Mouse (Mus musculus) heart, postnatal 25 days (tissue): ENCODE measurements at regions not wholly inside any gene's neighbourhood (a gene's known extent, or its start where the extent isn't known, plus 50 kb on each side); places are given as distances from the start of the nearest gene placed in this dataset.
"Not testable (repeated sequence)": the region's sequence is repeated elsewhere in the genome, so short reads cannot be mapped to it uniquely, and the experiment has no call there.

Source experiments
- DNase-seq: peaks from one replicate; pipeline ENCODE4 v3.0.0; 2022; ENCODE audit warnings: low spot score
- intact Hi-C: fragments of 180-260 bp; cut with DNase I; formaldehyde crosslinking; loops from one replicate; pipeline ENCODE4 v1.15.1; 2025

DNA sequence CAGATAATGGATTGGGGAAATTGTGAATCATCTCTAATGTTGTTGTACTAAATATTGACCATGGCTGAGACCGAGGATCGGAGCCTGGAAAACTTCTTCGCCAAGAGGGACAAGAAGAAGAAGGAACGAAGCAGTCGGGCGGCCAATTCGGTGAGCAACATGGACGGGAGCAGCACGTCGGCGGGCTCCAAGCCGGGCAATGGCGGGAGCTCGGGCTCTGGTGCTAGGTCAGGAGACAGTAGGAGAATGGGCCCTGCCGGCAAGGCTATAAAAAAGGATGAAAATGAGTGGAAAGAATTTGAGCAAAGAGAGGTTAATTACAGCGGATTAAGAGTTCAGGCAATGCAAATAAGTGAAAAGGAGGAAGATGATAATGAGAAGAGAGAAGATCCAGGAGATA, 55.0 kb upstream of the Zfp990 start:
- intact Hi-C loops, DNase-seq: not testable (repeated sequence)

DNA sequence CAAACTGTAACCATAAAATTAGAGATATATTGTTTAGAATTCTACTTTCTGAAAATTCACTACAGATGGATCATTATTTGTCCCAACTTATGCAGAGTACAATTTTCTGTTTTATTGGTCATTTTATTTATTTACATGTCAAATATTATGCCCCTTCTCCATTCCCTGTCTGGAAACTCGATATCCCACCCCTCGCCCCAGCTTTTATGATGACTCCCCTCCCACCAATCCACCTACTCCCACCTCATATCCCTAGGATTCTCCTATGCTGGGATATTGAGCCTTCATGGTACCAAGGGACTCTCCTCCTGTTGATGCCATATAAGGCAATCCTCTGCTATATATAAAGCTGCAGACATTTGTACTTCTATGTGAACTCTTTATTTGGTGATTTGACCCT, 62.0 kb upstream of the Zfp990 start:
- no peak for DNase-seq
- intact Hi-C loops, result loop anchor here (5.0 kb wide), 1 partner anchor 1969 kb away; no protein-coding TSS in a partner anchor

DNA sequence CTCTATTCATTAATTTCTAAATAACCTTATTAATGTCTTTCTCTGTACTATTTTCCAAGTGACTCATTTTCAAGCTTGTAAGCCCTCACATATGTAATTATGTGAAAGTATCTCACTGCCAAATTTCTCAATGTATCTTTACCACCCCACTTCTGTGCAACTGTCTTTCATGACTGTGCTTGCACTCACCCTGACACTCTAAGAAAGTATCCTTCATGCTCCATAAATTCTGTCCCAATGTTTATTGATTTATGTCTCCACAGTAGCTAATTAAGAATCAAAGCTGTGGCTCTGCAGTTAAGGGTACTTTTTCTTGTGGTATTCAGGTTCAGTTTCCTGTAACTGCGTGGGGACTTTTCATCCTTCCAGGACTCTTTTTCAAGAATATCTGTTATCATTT, 73.8 kb upstream of the Zfp990 start:
- intact Hi-C loops, DNase-seq: not testable (repeated sequence)

DNA sequence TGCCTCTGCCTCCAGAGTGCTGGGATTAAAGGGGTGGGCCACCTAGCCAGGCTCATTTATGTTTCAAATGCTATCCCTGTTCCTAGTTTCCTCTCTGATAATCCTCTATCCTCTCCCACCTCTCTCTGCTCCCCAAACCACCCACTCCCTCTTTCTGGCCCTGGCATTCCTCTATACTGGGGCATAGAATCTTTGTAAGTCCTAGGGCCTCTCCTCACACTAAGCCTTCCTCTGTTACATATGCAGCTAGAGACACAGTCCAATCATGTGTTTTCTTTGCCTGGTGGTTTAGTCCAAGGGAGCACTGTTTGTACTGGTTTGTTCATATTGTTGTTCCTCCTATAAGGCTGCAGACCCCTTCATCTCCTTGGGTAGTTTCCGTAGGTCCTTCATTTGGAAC, 76.0 kb upstream of the Zfp990 start:
- intact Hi-C loops, result loop anchor here (2.0 kb wide), 1 partner anchor 140 kb away; no protein-coding TSS in a partner anchor

DNA sequence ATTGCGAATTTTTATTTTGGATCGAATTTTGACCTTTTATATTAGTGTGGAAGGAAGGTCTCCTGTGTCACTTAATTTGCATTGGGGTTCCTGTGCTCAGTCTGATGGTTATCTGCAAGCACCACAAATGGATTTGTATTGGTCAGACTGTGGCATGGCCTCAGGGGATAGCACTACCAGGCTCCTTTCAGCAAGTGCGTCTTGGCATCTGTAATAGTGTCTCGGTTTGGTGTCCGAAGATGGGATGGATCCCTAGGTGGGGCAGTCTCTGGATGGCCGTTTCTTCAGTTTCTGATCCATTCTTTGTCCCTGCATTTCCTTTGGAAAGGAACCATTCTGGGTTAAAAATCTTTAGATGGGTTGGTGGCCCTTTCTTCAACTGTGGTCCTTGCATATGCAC, 76.5 kb upstream of the Zfp990 start:
- intact Hi-C loops, result loop anchor here (2.0 kb wide), 1 partner anchor 141 kb away; no protein-coding TSS in a partner anchor
- no peak for DNase-seq

More for the DNA sequence above, 76.0 kb upstream of the Zfp990 start:
- DNase-seq, result no peak

DNA sequence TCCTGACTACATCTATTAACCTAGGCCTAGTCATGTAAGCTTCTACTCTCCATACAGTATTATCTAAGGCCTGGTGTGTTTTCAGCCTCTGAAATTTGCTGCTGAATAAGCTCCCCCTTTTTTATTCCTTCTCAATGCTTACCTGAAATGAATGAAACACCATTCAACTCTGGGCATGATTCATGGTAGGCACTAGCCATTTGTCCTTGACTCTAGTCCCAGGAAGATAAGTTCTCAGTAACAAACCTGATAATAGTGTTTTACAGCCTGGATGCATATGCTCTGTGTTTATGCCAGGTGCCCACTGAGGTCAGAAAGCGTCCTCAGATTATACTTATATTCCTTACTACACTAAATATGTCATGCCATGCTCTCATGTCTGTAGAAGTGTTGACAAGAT, 77.3 kb upstream of the Zfp990 start:
- DNase-seq, intact Hi-C loops: not testable (repeated sequence)

DNA sequence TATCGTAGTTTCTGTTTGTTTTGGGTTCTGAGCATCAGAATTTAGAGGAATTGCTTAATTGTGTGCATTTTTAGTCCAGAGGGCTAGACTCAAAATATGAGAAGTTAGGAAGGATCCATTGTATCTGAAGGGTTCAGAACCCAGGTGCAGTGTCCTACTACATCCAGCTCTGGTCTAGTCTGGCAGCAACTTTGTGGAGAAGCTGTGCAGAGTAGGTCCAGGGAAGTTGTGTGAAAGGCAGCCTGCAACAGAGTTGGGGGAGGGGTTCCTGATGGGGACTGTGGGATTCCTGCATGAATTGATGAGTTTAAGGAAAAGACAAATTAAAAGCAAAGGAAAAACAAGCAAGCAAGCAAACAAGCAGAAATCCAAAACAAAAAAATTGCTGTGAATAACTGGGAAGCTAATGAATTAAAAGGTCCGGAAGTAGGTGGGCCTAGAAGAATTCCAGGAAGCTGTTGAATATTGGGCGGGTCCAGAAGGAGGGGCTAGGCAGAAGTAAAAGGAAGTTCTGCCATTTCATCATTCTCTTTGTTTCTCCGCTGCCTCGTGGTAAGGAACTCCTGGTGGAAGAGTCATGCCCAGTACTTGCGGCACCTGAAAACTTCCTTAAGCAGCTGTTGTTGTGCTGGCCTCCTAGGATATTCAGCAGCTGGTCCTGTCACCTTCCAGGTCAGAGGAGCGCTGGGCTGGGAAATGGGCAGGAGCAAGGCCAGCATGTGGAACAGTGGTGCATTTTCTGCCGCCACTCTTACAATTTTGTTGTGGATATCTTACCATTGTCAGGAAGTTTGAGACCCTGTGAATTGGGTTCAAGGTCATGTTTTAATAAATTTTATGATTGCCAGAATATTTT, 78.4 kb upstream of the Zfp990 start:
- intact Hi-C loops, result loop anchor here (1.0 kb wide), 1 partner anchor 24 kb away; no protein-coding TSS in a partner anchor
- DNase-seq, result no peak

DNA sequence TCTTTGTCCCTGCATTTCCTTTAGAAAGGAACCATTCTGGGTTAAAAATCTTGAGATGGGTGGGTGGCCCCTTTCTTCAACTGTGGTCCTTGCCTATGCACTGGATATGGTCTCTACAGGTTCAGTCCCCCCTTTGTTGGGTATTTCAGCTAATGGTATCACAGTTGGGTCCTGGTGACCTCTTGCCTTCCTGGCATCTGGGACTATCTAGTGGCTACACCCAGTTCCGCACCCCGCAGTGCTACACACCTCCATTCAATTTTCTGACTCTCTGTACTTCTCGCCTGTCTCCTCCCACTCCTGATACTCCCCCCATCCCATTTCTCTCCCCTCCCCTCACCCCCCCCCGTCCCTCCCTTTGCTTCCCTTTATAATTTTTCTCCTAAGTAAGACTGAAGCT, 92.7 kb upstream of the Zfp990 start:
- intact Hi-C loops, DNase-seq: not testable (repeated sequence)

DNA sequence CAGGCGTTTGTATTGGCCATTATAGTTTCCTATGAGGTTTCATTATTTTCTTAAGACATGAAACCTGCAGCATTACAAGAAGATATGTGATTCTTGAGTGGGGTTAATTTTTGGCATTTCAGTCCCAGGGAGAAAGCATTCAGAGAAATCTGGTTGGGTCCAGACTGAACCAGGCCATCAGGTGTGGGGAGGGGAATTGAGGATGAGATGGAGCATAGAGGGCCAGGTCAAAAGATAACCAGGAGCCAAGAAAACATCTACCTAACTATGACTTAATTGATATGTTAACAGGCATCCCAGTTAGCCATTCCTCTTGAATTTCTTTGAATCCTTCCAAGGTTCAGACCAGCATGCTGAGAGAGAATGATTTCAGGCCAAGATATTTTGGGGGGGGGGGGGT, 96.2 kb upstream of the Tnfrsf8 start:
- DNase-seq, result no peak
- intact Hi-C loops, result no loop called here

DNA sequence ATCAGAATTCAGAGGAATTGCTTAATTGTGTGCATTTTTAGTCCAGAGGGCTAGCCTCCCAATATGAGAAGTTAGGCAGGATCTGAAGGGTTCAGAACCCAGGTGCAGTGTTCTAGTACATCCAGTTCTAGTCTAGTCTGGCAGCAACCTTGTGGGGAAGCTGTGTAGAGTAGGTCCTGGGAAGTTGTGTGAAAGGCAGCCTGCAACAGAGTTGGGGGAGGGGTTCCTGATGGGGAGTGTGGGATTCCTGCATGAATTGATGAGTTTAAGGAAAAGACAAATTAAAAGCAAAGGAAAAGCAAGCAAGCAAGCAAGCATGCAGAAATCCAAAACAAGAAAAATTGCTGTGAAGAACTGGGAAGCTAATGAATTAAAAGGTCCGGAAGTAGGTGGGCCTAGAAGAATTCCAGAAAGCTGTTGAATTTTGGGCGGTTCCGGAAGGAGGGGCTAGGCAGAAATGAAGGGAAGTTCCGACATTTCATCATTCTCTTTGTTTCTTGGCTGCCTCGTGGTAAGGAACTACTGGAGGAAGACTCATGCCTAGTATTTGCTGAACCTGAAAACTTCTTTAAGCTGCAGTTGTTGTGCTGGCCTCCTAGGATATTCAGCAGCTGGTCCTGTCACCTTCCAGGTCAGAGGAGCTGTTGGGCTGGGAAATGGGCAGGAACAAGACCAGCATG, 95.0 kb upstream of the Tnfrsf8 start:
- intact Hi-C loops, result no loop called here
- DNase-seq, result no peak

DNA sequence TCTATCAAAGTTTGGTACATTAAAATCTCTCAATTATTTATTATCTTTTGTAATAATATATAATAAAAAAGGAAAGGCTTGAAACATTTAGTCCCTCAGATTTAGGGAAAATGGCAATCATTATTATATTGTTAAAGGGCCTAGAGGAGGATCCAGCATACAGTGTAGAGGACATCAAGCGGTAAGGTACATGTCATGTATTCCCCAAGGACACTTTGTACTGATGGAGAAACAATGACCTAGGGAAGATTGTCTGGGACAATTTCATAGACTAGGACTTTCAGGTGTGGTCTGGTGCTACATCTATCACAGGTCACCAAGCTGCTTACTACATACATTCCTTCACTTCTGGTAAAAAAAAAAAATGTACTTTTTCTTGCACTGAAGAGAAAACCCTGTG, 91.1 kb upstream of the Tnfrsf8 start:
- DNase-seq, intact Hi-C loops: not testable (repeated sequence)

DNA sequence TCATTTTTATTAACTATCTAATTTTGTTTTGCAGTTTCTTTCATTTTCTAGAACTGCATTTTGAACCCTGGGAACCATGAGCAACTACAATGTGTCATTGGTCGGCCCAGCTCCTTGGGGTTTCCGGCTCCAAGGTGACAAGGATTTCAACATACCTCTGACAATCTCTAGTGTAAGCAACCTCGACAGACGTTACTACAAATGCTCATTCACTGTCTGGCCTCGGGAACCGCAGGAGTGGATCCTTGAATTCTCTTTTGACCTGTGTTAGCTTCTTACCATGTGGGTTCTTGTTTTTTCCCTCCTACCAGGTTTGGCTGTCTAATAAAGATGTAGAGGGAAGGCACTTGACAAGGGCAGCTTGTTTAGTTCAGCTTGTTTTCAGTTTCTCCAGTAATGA, 89.3 kb upstream of the Tnfrsf8 start:
- intact Hi-C loops, result loop anchor here (1.0 kb wide), 1 partner anchor 175 kb away; no protein-coding TSS in a partner anchor

DNA sequence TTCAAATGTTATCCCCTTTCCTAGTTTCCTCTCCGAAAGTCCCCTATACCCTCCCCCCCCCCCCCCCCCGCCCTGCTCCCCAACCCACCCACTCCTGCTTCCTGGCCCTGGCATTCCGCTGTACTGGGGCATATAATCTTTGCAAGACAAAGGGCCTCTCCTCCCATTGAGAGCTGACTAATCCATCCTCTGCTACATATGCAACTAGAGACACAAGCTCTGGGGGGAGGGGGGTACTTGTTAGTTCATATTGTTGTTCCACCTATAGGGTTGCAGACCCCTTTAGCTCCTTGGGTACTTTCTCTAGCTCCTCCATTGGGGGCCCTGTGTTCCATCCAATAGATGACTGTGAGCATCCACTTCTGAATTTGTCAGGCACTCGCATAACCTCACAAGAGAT, 63.9 kb upstream of the Tnfrsf8 start:
- intact Hi-C loops, DNase-seq: not testable (repeated sequence)

More for the DNA sequence above, 89.3 kb upstream of the Tnfrsf8 start:
- not testable (repeated sequence) for DNase-seq

DNA sequence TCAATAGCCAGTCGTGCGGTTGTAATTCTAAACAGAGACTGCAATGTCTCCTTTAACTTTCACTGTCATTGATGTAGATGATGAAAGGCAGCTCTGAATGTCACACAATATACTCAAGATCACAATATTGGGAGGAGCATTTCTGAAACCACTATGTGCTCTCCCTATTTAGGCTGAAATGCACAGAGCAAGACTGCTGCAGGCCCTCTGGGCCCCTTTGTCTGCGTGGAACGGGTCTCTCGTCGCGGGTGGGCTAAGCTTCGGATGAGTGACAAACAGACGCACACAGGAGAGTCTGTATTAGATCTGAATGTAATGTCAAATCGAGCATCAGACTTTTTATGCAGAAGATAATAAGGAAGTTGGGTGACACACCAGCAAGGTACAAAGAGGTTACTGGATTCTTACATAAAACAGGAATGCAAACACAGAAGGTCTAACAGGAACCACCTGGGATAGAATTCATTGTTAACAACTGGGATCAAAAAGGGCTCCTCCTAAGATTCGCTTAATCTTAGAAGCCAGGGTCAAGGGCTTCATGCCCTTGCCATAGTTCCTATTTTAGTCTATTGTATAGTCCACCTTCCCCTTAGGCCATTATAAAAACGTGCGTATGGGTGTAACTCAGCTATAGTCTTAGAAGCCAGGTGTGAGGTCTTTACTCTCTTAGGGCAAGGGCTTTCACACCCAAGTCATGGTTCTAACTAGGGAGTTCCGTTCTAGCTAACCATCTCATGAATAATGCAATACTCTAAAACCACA, 62.5 kb upstream of the Tnfrsf8 start:
- DNase-seq, intact Hi-C loops: not testable (repeated sequence)

DNA sequence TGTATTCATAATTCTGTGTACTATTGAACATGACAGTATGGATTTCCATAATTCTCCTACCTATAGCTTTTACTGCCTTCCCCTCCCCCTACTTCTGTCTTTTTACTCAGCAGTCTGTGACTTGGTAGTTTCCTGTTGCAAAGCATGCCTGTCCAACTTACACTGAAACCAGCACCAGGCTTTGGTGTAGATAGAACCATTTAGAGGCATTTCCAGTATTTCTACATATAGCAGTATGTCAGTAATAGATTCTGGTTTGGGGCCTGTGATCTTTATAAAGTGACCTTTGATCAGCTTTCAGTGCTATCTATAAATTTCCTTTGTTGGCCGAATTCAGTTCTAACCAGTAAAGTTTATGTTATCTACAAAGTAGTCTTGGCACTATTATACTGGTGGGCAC, 54.8 kb upstream of the Tnfrsf8 start:
- no peak for DNase-seq
- intact Hi-C loops, result no loop called here

DNA sequence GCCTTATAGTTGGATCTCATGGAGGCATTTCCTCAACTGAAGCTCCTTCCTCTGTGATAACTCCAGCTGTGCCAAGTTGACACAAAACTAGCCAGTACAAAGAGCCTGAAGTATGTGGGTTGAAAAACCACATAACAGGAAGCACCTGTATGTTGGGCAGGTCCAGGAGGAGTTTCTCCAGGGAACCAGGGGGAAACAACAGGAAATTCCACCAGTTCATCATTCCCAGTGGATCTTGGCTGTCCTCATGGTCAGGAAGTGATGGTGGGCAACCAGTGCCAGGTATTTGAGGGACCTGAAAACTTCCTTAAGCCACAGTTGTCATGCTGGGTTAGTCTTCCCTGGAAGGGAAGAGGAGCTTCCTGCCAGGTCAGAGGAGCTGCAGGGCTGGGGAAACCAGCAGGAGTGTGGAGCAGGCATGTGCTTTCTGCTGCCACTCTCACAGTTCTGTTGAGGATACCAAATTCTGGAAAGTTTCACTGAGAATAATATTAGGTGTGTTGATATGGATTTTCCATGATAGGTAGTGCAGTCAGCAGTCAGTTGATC, 52.4 kb upstream of the Tnfrsf8 start:
- intact Hi-C loops, result no loop called here
- DNase-seq, result no peak

DNA sequence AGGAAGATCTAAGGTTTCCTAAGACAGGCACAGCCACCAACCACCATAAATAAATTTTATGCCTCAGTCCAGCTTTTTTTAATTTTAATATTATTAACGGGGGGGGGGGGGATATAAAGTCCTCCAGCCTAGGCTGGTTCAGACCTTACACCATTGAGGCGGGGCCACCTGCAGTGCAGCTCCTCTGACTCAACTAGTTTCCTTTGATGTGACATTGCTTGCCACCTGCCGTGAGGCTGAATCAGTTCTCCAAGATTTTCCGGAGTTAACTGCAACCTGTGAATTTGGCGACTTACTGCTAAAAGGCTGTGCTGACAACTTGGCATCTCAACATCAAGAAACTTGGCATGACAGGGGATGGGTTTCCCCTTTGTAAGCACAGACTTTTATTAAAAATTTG, 51.3 kb upstream of the Tnfrsf8 start:
- DNase-seq, result no peak
- intact Hi-C loops, result no loop called here

DNA sequence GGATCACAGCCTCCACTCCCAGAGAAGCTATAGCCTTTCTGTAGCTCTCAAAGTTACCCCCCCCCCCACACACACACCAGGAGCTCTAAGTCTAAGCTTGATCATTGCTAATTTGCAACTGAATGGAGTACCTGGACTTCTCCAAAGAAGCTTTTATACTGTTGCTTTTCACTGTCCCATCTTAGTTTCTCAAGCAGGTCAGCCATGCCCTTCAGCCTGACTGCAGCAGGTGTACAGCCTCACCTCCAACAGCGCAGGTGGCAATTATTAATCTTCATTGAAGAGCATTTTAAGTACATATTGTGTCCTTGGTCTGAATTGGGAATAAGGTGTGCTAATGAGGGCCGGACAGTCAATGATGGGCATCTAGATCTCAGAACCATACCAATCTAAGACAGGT, 50.8 kb upstream of the Tnfrsf8 start:
- intact Hi-C loops, DNase-seq: not testable (repeated sequence)
